Mouse (Mus musculus) CH12F3 (cell line): ENCODE measurements around the gene Ip6k1.

Experiments
- in situ Hi-C: fragments of 300-500 bp; cut with MboI; formaldehyde crosslinking; loops from 2 replicates; pipeline ENCODE4 v1.14.3; 2020; ENCODE audit warnings: low sequenced_read_pairs

The Ip6k1 gene

DNA sequence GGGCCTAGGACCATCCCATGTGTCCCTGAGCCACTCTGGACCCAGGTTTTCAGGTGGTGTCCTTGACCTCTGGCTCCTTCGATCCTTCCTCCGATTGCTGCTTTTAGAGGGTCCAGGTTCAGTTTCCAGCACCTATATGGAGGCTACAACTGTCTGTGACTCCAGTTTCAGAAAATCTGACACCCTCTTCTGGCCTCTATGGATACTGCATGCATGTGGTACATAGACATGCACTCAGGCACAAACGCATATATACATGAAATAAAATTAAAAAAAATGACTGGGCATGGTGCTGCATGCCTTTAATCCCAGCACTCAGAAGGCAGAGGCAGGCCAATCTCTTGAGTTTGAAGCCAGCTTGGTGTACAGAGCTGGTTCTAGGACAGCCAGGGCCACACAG, 25.6 kb downstream of the Ip6k1 start:
- in situ Hi-C loops: no loop called here

DNA sequence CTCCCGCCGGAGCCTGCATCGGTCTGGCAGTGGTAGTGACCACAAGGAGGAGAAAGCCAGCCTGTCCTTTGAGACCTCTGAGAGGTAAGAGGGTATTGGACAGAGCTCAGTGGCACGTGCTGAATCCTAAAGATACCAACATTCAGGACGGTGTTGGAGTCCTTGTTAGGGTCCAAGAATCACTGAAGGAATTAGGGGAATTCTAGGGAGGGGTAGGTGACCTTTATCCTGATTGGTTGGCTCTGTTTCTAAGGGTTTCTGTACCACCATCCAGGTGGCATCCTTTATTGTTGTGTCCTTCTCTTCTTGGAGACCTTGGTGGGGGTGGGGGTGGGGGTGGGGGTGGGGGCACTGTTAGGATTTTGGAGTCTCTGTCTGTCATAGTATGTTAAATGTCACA, 29.8 kb downstream of the Ip6k1 start:
- in situ Hi-C loops: no loop called here

DNA sequence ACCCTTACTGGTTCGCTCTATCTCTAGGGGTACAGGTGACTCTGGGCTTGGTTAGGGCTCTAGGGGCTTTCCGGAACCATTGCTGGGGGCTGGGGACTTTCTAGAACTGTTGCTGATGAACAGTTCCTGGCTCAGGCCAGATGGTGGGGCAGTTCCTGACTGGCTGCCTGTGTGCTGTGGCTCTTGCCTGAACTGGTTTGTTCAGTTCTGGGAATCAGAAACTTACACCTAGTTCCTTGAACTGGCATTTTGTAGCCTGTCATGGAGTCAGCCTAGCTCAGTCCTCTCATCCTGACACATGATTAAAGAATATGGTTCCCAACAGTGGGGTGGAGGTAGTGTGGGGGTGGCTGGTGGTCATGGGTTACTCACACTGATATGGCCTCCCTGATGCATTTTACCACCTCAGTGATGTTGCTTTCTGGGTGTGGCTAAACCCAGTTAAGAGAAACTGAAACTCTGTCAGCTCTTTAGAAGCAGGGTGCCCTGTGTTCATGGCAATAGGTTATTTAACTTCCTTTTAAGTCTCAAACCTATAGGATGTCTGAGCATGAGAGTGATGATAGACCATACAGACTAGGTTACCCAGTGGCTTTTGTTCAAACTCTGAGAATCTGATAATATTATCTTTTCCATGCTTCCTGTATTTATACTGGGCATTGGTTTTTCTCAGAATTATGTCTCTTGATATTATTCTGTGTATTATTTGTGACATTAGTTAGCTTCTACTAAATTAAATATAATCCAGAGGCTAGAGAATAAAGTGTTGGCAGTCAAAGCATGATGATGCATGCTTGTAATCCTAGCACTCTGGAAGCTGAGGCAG, 33.2 kb downstream of the Ip6k1 start:
- in situ Hi-C loops: no loop called here

DNA sequence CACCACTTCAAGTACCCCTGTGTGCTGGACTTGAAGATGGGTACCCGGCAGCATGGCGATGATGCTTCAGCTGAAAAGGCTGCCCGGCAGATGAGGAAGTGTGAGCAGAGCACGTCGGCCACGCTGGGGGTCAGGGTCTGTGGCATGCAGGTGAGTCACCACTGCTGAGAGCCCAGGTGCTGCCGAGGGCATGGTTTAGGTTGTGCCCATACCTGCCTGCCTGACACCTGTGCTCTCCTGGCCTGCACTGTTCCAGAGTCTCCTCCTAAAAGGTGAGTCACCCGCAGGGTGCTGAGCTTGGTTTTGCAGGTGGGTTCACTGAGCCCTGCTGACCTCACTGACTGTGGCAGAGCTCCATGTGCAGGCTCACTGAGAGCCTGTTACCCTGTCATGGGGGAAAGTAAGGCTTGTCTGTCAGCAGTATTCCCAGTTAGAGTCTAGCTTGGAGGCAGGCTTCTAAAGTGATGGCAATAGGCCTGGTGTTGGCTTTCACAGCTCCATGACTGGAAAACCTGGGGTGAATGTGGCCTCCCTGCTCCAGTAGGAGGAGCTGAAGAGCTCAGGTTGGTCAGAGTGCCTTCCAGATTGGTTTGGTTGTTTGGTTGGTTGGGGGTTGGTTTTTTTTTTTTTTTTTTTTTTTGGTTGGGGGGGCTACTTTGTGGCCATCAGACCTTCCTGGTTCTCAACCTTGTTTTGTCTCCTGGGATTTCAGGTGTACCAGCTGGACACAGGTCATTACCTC, 42.6 kb downstream of the Ip6k1 start:
- in situ Hi-C loops: no loop called here

DNA sequence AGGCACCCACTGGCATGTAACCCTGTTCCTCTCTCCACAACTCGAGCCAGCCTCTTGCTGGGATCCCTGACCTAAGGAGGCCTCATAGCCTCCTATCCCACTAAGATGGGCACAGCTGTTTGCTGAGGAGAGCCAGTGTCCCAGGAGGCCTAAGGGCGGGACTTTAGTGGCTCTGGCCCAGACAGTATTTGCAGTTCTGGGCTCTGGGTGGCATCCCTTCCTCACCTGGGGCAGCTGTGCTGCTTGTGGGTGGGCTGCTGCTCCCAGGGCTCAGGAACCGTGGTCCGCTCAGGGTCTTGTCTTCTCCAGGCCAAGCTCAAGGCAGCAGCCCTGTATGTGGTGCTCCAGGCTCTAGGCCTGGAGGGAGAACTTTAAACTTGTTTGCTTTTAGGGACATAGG, 44.3 kb downstream of the Ip6k1 start:
- in situ Hi-C loops: no loop called here

DNA sequence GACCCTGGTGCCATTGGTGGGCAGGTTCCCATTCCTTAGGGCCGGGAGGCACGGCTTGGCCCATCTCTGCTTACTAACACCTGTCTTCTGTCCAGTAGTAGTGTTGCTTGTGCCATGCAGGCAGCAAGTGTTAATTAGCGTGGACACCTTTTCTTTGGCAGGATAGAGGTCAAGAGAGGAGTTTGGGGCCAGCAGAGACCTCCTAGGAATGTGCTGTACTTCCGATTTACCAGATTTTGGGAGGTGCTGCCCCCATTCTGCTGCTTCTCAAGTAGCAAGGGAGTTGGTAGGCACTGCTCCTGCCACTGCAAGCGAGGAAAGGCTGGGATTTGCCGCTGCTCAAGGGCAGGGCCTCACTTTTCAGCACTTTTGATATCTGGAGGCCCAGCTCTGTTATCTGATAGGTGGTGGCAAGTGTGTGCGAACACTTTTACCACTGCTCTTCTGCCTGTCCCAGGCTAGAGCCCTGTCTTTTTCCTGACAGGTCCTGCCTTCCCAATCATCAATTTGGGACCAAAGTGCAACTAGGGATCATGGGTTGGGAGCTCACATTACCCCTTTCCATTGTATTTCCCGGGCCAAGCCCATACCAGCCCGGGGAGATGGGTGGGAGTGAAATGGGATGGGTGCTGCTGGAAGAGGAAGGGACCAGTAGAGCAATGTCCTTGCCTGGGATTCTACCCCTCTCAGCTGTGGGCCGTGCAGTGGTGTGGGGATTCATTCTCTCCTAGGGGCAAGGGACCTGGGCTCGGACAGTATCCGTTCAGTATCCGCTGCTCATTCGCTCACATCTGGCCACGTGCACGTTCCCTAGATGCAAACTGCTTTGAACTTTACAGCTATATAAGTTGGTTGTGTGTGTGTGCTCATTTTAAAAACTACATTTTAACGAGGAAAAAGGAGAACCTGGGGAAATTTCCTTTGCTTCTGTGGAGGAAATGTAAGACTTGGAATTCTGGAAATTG, 45.6 kb downstream of the Ip6k1 start:
- in situ Hi-C loops: no loop called here

DNA sequence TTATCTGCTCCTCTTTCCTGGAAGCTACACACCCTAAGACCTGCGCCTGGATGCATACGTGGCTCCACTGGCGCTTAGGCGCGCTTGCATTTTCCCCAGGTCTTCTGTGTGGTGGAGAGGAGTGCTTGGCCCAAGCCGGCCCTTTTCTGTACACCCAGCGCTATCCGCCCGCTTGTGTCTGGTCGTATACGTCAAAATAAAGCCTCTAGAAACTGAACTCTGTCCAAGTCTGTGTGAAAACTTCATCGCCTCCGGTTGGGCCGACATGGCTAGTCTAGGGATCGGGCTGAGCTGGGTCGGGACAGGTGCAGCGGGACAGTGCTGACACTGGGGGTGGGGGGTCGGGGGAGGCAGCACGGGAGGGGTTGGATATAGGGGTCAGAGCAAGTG, 46.3 kb downstream of the Ip6k1 start:
- in situ Hi-C loops: no loop called here

DNA sequence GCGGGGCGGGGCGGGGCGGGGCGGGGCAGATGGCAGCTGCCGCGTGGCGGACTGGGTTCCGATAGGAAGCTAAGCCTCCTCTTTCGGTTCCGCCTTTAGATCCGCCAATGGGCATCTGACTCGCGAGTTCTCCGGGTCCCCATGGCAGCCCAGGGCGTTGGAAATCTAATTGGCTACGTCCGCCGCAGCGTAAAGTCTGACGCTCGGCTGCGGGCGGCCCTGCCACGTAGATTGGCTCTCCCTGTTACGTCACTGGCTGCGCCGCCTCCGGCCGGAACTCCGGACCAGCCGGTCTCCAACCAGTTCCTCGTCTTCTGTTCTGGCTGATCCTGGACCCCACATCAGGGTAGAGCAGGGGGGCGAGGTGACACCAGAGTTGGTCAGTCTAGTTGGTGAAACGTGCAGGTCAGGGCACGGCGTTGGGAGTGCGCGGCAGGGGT, 46.7 kb downstream of the Ip6k1 start, which contains the start of gene Gmppb:
TSS of gene Gmppb (plus strand) at position 227 of the 440 bp plus-strand sequence.
- in situ Hi-C loops: no loop called here

DNA sequence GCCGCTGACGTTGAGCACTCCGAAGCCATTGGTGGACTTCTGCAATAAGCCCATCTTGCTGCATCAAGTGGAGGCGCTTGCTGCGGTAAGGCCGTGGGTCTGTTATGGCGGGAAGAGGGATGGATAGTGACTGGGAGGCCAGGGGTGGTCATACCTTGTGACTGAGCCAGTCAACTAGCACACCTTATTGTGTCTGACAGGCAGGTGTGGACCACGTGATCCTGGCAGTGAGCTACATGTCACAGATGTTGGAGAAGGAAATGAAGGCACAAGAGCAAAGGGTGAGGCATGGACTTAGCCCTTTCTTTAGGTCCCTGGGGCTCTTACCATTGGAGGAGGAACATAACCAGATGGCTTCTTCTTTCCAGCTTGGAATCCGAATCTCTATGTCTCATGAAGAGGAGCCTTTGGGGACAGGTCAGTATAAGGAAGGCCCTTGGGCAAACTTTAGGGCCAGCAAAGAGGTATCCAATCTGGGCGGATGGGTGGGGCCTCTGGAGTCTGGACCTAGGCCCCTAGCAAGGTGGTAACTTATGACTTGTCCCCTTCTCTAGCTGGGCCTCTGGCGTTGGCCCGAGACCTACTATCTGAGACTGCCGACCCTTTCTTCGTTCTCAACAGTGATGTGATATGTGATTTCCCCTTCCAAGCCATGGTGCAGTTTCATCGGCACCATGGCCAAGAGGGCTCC, 47.4 kb downstream of the Ip6k1 start:
- in situ Hi-C loops: no loop called here

DNA sequence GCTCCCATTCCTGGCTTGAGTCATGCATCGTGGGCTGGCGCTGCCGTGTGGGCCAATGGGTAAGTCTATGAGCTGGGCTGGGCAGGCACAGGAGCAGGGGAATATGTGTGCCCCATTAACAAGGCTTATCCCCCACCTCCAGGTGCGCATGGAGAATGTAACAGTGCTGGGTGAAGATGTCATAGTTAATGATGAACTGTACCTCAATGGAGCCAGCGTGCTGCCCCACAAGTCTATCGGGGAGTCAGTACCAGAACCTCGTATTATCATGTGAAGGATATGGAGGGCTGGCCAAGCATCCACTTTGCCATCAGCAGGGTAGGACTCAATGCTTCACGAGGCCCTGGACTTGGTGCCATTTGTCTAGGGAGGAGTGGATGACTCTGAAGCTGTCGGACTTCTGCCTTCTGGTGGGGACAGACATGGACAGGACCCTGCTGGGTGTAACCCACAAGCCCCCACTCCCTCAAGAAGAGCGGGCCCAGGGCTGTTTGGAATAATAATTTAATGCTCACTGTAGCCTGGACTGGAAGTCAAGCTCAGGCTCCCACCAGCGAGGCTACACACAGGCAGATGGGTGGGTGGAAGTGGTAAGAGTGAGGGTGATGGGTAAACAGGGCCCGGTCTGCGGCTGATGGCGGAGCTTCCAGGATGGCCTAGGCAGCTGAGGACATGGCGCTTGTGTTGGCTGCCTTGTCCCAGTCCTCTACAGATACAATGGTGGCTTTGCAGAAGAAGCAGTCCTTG, 49.1 kb downstream of the Ip6k1 start:
- in situ Hi-C loops: no loop called here

DNA sequence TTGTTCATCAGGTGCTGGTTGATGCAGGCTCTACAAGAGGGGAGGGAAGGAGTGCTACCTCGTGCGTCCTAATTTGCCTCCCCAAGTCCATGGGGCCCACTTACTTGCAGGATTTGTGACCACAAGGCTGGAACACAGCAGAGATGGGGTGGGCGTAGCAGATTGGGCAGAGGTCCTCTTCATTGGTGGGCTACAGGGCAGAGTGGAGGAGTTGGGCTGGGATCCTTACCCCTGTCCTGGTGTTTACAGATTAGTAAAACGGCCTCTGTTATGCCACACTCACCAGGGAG, 49.6 kb downstream of the Ip6k1 start:
- in situ Hi-C loops: no loop called here

DNA sequence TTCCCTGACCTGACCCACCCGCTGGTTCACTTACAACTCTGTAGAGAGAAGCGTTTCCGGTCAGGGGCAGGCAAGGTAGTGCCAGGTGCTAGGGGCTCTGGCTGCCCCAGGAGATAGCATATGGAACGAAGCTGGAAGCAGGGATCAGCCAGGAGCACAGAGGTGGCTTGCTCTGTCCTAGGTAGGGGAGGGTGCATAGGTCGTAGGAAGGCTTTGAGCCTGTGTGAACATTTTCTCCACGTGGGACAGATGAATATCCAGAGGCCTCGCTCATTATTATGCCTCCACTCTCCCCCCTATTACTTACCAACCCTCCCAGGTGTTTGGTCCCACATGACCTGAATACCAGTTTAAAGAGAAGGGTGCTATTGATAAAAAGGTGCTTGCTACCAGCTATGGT, 50.1 kb downstream of the Ip6k1 start:
- in situ Hi-C loops: no loop called here

DNA sequence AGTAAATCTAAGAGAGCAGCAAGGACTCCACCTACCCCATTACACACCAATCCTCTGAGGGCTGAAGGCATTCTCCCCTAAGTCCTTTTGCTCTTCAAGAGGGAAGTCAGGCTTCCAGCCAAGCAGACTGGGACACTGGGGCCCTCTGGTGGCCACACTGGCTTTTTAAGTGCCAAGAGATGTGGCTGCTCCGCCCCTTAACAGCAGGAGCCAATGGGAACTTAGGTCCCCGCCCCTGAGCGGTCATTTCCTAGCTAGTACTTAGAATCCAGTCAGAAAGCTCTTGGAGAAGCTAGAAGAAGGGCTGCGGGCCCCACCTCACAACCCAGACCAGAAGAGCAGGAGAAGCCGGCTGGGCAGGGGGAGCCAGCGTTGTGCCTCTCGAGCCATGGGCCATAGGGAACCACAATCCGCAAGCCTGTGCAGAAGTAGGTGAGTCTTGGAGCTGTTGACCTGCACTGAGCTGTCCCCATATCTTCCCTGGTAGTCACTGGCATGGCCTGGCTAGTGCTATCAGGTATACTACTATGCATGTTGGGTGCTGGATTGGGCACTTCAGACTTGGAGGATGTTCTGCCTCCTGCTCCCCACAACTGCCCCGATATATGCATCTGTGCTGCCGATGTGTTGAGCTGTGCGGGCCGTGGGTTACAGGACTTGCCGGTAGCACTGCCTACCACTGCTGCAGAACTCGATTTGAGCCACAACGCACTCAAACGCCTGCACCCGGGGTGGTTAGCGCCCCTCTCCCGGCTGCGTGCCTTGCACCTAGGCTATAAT, 50.8 kb downstream of the Ip6k1 start, which contains the start of gene Amigo3:
TSS of gene Amigo3 (plus strand) at position 275 of the 780 bp plus-strand sequence.
- in situ Hi-C loops: no loop called here

DNA sequence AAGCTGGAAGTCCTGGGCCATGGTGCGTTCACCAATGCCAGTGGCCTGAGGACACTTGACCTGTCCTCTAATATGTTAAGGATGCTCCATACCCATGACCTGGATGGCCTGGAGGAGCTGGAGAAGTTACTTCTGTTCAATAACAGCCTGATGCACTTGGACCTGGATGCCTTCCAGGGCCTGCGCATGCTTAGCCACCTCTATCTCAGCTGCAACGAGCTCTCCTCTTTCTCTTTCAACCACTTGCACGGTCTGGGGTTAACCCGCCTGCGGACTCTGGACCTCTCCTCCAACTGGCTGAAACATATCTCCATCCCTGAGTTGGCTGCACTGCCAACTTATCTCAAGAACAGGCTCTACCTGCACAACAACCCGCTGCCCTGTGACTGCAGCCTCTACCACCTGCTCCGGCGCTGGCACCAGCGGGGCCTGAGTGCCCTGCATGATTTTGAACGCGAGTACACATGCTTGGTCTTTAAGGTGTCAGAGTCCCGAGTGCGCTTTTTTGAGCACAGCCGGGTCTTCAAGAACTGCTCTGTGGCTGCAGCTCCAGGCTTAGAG, 51.4 kb downstream of the Ip6k1 start:
- in situ Hi-C loops: no loop called here

DNA sequence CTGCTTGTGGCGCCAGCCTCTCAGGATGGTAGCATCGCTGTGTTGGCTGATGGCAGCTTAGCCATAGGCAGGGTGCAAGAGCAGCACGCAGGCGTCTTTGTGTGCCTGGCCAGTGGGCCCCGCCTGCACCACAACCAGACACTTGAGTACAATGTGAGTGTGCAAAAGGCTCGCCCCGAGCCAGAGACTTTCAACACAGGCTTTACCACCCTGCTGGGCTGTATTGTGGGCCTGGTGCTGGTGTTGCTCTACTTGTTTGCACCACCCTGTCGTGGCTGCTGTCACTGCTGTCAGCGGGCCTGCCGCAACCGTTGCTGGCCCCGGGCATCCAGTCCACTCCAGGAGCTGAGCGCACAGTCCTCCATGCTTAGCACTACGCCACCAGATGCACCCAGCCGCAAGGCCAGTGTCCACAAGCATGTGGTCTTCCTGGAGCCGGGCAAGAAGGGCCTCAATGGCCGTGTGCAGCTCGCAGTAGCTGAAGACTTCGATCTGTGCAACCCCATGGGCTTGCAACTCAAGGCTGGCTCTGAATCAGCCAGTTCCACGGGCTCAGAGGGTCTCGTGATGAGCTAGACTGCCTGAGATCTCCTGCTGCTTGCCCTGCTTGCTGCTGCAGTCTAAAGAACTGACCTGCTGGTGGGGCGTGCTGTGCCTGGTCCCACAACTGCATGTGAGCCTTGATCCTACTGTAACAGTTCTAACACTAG, 52.2 kb downstream of the Ip6k1 start:
- in situ Hi-C loops: no loop called here

DNA sequence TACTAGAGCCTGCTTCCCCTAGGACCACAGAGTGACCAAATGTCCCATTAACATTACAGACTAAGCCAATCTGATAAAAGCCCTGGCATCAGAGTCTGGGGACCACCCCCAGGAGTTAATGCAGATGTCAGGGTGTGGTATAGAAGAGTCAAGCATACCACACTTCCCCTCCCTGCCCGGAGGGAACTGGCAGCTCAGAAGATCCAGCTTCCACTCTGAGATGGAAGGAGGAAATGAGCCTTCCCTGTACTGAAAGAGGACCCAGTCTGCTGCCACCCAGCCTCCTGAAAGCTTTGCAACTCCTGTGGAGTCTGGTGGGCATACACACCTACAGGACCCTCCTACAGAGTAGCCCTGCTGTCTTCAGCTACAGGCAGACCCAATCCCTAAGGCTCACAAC, 52.8 kb downstream of the Ip6k1 start:
- in situ Hi-C loops: no loop called here

DNA sequence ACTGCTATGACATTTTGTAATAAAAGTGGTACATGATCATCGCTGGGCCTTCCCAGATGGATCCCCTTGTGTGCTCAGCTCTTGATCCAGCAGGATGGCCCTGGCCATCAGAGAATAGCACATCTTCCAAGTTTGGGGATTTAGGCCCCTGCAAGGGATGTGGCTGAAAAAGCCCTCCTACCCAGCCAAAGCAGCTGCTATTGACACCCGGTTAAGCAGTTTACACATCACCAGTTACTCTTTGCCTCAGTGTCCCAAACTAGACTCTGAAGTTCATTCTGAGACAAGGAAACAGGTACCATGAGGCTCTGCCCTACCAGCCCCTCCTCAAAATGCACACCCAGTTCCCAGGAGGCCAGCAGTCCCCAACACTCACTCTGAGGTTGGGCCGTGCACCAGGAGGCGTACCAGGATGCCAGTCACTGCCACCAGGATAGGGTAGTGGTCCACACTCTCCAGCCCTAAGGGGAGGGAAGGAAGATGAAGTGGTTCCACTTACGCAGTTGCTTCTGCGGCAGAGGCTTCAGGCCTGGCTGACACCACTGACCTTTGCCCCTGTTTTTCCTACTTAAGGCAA, 53.4 kb downstream of the Ip6k1 start:
- in situ Hi-C loops: no loop called here
